Mouse (Mus musculus) embryonic facial prominence, embryonic 10.5 days (tissue): ENCODE measurements around the gene Styxl1. TPM values are rescaled to one million over a fixed set of nuclear protein-coding genes. Genes with fewer than 3 reads are reported as not detected.

ENCODE experiments used
- DNase-seq: peaks from one replicate; pipeline ENCODE4 v3.0.0-alpha.2; 2017; ENCODE audit warnings: low spot score
- H3K27ac ChIP-seq: fragments of 300-500 bp; sonication (generic); replicated peaks from 2 replicates; pipeline ENCODE4 v1.5.1; 2016; ENCODE audit warnings: mild to moderate bottlenecking
- H3K27me3 ChIP-seq: fragments of 300-500 bp; sonication (generic); replicated peaks from 2 replicates; pipeline ENCODE4 v1.6.1; 2016; ENCODE audit warnings: low read depth, mild to moderate bottlenecking; ENCODE audit not compliant: poor library complexity, severe bottlenecking
- H3K36me3 ChIP-seq: fragments of 300-500 bp; sonication (generic); replicated peaks from 2 replicates; pipeline ENCODE4 v1.6.1; 2016; ENCODE audit warnings: mild to moderate bottlenecking, moderate library complexity
- H3K4me1 ChIP-seq: fragments of 300-500 bp; sonication (generic); 2 replicates; pipeline ENCODE4 v1.6.1; 2016
- H3K4me3 ChIP-seq: fragments of 300-500 bp; sonication (generic); 2 replicates; pipeline ENCODE4 v1.5.1; 2016; ENCODE audit warnings: mild to moderate bottlenecking, moderate library complexity
- H3K9me3 ChIP-seq: fragments of 300-500 bp; sonication (generic); 2 replicates; pipeline ENCODE4 v1.6.1; 2016; ENCODE audit warnings: mild to moderate bottlenecking
- WGBS: fragments of 180-500 bp; shearing (Covaris S2); methylation state at CpG from one replicate; pipeline ENCODE4 v1.1.7; 2016; 5-methylcytosine and 5-hydroxymethylcytosine counted together
- polyA plus RNA-seq: library from polyadenylated mRNA; unstranded; fragments of >200 nt; fragmentation: Nextera tagmentation; extraction: Ambion mirVana; gene quantifications from 2 replicates; pipeline ENCODE4 v1.2.1, GENCODE M21; 2016

Gene Styxl1
- 0.30 and 0.31 TPM in 2 replicates for polyA plus RNA-seq

DNA sequence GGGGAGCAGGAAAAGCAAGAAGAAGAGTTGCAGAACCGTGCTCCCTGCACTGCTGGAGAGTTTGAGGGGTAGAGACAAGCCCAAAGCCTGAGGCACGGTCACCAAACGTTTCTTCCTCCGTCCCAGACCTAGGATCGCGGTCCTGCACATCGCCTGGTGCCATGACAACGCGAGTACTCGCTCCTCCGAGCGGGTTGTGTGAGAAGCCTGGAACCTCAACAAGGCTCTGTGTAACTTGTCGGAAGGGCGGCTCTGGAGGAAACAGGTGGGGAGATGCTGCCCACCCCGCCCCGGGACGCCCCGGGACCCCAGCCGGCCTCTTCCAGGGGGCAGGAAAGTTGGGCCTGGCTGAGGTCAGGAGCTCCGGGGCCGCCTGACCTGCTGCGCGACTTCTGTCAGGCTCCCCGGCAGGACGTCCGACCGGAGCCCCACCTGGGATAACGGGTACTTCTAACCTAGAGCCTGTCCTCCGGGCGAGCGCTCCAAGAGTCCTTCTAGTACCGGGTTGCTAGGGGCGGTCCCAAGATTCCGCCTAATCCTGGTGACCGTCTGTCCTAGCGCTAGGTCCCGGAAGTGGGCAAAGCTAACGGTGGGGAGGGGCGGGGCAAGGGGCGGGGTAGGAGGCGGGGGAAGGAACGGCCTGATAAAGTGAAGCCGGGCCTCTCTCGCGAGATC is at the start of gene Styxl1:
Styxl1 (minus strand) TSS at position 590 of the 675 bp plus-strand sequence.
- Histone ChIP-seq H3K27ac (peak within 1 kb of the TSS; percentile 96), H3K9me3 (no peaks in the 10 kb centered on the region), H3K4me3 (peak within 1 kb of the TSS; percentile 93), H3K4me1 (peaks cover 34% of the 10 kb centered on the region), H3K36me3 (peaks cover 31% of the 10 kb centered on the region), H3K27me3 (0 out of 2 replicates have a peak, but pooled peaks cover 5% of the 10 kb centered on the region)
- under 1% methylated on average over 45 of the region's 45 CpGs for WGBS
- no peak for DNase-seq

DNA sequence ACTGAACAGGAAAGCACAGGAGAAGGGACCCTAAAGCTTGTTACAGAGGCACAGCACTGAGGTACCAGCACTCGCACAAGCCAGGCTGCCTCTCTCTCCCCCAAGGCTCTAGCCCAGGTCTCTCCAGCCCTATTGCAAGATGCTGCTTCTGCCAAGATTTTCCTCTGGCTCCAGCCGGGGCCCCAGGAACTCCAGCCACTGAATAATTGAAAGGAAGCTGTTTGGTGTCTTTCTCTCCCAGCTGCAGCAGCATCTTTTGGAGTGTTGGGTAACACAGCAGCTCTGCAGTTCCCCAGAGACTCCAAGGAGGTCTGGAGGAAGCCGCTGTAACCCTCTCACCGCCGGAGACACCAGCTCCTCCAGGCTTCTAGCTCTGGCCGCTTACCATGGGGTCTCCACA is 48.0 kb upstream of the Styxl1 start:
- Histone ChIP-seq H3K36me3 (no peaks in the 10 kb centered on the region), H3K4me3 (no peak overlapping the region), H3K4me1 (peaks cover 16% of the 10 kb centered on the region), H3K9me3 (no peaks in the 10 kb centered on the region), H3K27me3 (0 out of 2 replicates have a peak, but pooled peaks cover 3% of the 10 kb centered on the region), H3K27ac (0 out of 2 replicates have a peak overlapping the region, but pooled peaks have one; percentile 24)
- WGBS = 44% methylated on average over 6 of the region's 6 CpGs
- DNase-seq = no peak

DNA sequence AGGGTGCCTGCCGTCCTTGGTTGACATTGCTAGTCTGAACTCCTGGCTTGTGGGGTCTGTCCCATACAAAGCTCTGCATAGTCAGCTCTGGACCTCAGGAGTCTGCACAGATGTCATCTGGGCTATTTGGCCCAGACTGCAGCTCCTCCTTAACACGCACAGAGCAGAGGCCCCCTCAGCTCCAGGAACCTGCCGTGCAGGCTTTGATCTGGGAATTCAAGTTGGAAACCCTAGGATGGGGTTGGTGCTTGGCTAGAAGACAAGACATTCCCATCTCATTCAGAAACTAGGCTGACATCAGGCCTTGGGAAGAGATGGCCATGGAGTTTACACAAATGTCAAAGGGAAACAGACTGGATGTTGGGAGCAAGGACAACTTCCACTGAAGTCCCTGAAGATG is 46.3 kb upstream of the Styxl1 start:
- no peaks in the 10 kb centered on the region for H3K9me3 ChIP-seq
- no peak overlapping the region for H3K4me3 ChIP-seq
- no peak for DNase-seq
- H3K4me1 ChIP-seq = peaks cover 16% of the 10 kb centered on the region
- H3K27me3 ChIP-seq = peaks cover 4% of the 10 kb centered on the region; the same call in 1 of the 2 replicates
- 62% methylated on average over 3 of the region's 3 CpGs for WGBS
- no peak overlapping the region for H3K27ac ChIP-seq
- H3K36me3 ChIP-seq = no peaks in the 10 kb centered on the region

GRCm38 (mm10) chr5:135822316-135822944 is 44.2 kb upstream of the Styxl1 start:
- Histone ChIP-seq H3K4me1 (peaks cover 16% of the 10 kb centered on the region), H3K27ac (no peak overlapping the region), H3K4me3 (no peak overlapping the region), H3K36me3 (no peaks in the 10 kb centered on the region), H3K9me3 (no peaks in the 10 kb centered on the region), H3K27me3 (peaks cover 17% of the 10 kb centered on the region)
- 22% methylated on average over 7 of the region's 7 CpGs for WGBS
- peak; percentile 31 for DNase-seq

DNA sequence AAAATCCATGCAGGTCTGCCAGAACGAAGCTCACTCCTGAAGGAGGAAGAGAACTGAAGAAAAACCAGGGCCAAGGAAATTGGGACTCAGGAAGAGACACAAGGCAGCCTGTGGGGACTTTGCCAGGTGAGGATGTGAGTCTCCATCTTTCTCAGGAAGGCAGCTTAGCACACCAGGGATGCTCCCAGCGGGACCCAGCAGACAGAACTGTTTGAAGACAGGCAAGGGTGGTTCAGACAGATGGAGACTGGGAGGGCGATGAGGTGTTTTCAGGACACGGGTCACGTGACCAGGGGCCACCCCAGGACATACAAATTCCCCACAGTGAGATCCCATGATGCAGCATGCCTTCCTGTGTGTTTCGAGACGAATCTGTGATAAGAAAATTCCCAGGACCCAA is 40.3 kb upstream of the Styxl1 start:
- no peak overlapping the region for H3K4me3 ChIP-seq
- WGBS = 53% methylated on average over 7 of the region's 7 CpGs
- no peak for DNase-seq
- H3K27me3 ChIP-seq = peaks cover 17% of the 10 kb centered on the region
- no peak overlapping the region for H3K27ac ChIP-seq
- peaks cover 8% of the 10 kb centered on the region for H3K4me1 ChIP-seq
- H3K36me3 ChIP-seq = no peaks in the 10 kb centered on the region
- H3K9me3 ChIP-seq = no peaks in the 10 kb centered on the region

DNA sequence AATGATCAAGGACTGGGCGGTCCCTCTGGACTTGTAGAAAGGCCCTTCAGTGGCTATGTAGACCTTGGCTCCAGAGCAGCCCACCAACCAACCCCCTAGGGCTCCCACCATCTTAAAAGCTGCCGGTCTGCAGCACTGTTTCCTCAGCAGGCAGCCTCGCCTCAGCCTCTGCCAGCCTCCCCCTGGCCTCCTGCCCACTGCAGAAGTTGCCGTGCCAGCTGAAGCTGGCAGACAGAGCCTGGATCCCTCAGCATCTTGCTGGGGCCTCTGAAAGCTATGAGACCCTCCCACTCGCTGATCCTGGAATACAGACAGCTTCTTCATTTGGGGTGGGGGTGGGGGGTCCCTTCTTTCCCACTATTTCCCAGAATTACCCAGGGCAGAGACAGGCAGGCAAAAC is 34.8 kb upstream of the Styxl1 start:
- Histone ChIP-seq H3K27ac (no peak overlapping the region), H3K36me3 (no peaks in the 10 kb centered on the region), H3K4me1 (no peaks in the 10 kb centered on the region), H3K4me3 (no peak overlapping the region), H3K9me3 (no peaks in the 10 kb centered on the region), H3K27me3 (no peaks in the 10 kb centered on the region)
- 70% methylated on average over 5 of the region's 5 CpGs for WGBS
- no peak for DNase-seq

DNA sequence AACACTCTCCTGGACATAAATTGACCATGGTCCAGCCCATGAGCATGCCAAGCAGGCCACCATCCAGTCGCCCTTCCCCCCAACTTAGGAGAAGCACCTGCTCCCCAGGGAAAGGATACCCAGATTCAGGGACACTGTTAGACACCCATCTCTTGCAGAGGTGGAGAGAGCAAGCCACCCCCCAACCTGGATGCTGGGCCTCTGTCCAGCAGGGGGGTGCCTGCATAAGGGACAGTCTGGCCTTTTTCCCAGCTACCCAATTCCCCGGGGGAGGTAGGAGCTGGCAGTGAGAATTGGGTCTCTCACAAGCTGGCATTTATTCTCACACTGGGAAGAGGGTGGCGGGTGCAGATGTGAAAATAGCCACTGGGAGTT is 29.1 kb upstream of the Styxl1 start:
- no peak overlapping the region for H3K27ac ChIP-seq
- H3K4me3 ChIP-seq = peak overlapping the region; percentile 46
- 56% methylated on average over 3 of the region's 3 CpGs for WGBS

GRCm38 (mm10) chr5:135806555-135807262 is 28.5 kb upstream of the Styxl1 start, which contains the start of gene Srrm3:
Gene Srrm3 (plus strand): TSS chr5:135806890.
- Histone ChIP-seq H3K4me1 (peaks cover 11% of the 10 kb centered on the region), H3K36me3 (no peaks in the 10 kb centered on the region), H3K9me3 (no peaks in the 10 kb centered on the region), H3K27ac (no peak within 1 kb of the TSS), H3K4me3 (peak within 1 kb of the TSS; percentile 46), H3K27me3 (peaks cover 7% of the 10 kb centered on the region; the same call in 1 of the 2 replicates)
- DNase-seq = peak; percentile 92
- WGBS = 4% methylated on average over 29 of the region's 29 CpGs

More for the DNA sequence above, 29.1 kb upstream of the Styxl1 start:
- H3K27me3 ChIP-seq = 0 out of 2 replicates have a peak, but pooled peaks cover 5% of the 10 kb centered on the region
- H3K36me3 ChIP-seq = no peaks in the 10 kb centered on the region
- no peak for DNase-seq
- H3K9me3 ChIP-seq = no peaks in the 10 kb centered on the region
- peaks cover 7% of the 10 kb centered on the region; the same call in 1 of the 2 replicates for H3K4me1 ChIP-seq

DNA sequence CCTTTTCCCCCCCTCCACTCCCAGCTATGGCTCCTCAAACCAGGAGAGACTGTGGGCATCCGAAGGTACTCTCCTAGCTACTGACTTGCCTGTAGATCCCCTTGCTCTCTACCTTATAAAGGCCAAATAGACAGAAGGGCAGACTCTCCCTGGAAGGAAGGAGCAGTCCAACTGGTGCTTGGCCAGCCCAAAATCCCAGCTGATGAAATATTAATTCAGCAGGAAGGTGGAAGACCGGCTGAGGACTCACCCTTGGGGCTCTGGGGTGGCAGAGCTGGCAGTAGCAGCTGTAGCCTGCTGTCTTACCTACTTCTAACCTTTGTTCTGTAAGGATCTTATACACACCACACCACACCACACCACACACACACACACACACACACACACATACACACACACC is 26.6 kb upstream of the Styxl1 start:
- Histone ChIP-seq H3K4me1 (peaks cover 28% of the 10 kb centered on the region), H3K4me3 (no peak overlapping the region), H3K27me3 (peaks cover 11% of the 10 kb centered on the region; the same call in 1 of the 2 replicates), H3K9me3 (no peaks in the 10 kb centered on the region), H3K36me3 (no peaks in the 10 kb centered on the region), H3K27ac (no peak overlapping the region)
- WGBS = 72% methylated on average over 2 of the region's 2 CpGs
- no peak for DNase-seq

- 77% methylated on average over 4 of the region's 4 CpGs for WGBS
- Histone ChIP-seq H3K27me3 (peaks cover 12% of the 10 kb centered on the region; the same call in 1 of the 2 replicates), H3K9me3 (no peaks in the 10 kb centered on the region), H3K4me1 (peaks cover 28% of the 10 kb centered on the region), H3K4me3 (no peak overlapping the region), H3K36me3 (no peaks in the 10 kb centered on the region), H3K27ac (no peak overlapping the region)
- no peak for DNase-seq
Observed at GRCm38 (mm10) chr5:135803676-135804075, 25.5 kb upstream of the Styxl1 start.

- no peaks in the 10 kb centered on the region for H3K36me3 ChIP-seq
- H3K27ac ChIP-seq = no peak overlapping the region
- DNase-seq = no peak
- 62% methylated on average over 4 of the region's 4 CpGs for WGBS
- H3K4me1 ChIP-seq = peaks cover 28% of the 10 kb centered on the region
- no peak overlapping the region for H3K4me3 ChIP-seq
- no peaks in the 10 kb centered on the region for H3K9me3 ChIP-seq
- H3K27me3 ChIP-seq = peaks cover 15% of the 10 kb centered on the region; the same call in 1 of the 2 replicates
Observed at GRCm38 (mm10) chr5:135803135-135803534, 24.9 kb upstream of the Styxl1 start.

DNA sequence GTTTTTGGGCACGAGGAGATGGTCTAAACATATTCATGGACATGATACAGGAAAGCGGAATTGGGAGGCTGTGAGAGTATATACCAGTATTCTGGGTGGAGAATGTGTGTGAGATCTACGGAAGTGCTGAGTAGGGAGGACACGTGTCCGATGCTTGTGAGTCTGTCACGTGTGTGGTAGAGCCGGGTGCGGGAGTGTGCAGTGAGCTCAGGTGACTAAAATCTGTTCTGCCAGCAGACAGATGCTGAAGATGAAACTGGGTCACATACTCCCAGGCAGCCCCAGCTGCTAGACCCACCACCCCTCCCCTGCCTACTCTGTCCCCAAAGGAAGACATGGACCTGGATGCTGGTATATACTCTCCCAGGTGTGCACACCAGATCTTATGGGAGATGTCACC is 24.5 kb upstream of the Styxl1 start:
- peaks cover 28% of the 10 kb centered on the region for H3K4me1 ChIP-seq
- DNase-seq = no peak
- H3K27ac ChIP-seq = no peak overlapping the region
- H3K27me3 ChIP-seq = peaks cover 15% of the 10 kb centered on the region; the same call in 1 of the 2 replicates
- no peak overlapping the region for H3K4me3 ChIP-seq
- WGBS = 90% methylated on average over 8 of the region's 8 CpGs
- H3K36me3 ChIP-seq = no peaks in the 10 kb centered on the region
- H3K9me3 ChIP-seq = no peaks in the 10 kb centered on the region
